Mouse (Mus musculus) gastrocnemius, adult 18-20 months (tissue): ENCODE measurements around the gene Slc39a11. TPM values are rescaled to one million over a fixed set of nuclear protein-coding genes. Genes with fewer than 3 reads are reported as not detected.

Experiments used
- DNase-seq: peaks from one replicate; pipeline ENCODE4 v3.0.0; 2021; ENCODE audit warnings: low spot score
- total RNA-seq, 2 experiments: library from RNA; stranded (reverse); gene quantifications; 2 replicates each; pipeline ENCODE4 v1.2.3; 2021

Gene Slc39a11
- total RNA-seq, 2 experiments from 2014 or later = 1.5 to 2.4 TPM

DNA sequence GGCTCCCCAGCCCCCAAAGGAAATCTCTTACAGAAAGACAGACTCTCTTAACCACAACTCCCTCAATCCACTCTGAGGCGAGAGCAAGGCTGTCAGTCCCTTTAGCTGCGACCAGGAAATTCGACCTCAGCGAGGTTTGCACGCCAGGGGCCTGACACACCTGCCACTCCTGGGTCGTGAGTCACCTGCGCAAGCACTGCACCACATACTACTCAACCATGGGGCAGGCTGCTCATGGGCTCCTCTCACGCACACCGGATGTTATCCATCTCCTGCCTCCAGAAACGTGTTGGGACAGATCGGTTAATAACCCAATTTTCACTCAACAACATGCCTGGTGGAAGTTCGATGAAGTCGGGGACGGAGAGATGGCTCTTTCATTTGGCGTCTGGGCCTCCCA, 451.3 kb downstream of the Slc39a11 start:
- DNase-seq = no peak

DNA sequence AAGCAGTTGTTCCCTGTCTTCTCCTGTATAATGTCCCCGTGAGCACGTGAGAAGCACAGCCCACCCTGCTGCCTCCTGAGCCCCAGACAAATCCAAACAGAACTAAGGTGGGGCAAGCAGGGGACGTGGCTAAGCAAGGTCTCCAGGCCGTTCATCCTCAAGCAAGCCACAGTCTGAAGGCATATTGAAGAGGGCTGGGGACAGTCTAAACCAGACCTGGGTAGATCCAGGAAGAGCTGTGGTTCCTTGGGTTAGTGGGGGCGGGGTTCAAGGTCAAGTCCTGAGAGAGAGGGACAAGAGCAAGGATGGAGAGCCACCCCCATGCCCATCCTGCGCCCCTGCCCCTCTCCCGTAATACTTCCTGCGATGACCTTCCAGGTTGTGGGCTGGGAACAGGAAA, 452.3 kb downstream of the Slc39a11 start:
- DNase-seq = no peak

DNA sequence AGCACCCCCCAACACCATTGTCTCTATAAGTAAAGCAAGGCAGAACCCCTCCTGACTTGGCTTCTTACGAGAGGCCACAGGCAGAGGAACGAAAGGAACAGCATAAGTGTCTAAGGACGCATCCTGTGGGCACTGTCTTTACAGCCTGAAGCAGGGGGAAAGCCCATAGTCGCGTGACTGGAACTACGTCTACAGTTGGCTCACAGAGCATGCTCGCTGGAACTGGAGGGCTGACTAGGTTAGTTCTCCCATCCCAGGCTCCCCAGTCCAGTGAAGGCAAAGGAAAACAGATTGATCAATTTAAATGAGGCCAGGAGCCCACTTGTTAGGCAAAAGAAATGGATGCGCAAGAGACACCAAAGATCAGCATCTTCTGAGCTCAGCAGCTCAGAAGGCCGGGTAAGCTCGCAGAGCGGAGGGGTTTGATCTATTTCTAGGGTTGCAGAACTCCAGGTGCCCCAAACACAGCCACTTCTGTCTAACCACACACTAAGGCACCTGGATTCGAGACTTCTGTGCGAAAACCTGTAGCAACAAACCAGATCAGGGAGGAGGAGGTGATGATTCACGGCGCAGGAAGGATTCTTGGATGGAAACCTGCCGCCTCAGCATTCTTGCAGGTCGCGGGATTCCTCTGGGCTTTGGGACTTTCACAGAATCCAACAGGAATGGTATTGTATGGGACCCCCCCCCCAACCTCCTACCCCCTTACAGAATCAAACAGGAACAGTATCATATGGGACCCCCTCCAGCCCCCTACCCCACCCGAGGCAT, 453.5 kb downstream of the Slc39a11 start:
- DNase-seq = no peak

Other genes starting within 250 kb of the Slc39a11 start
- gene Sstr2, start 30.7 kb downstream of the Slc39a11 start, total RNA-seq = not detected
- gene Cog1, start 910 bp downstream of the Slc39a11 start, total RNA-seq = 10 to 100 TPM; 19.9 to 21.8 TPM
- gene Fam104a, start 34.1 kb upstream of the Slc39a11 start, total RNA-seq = 10 to 100 TPM; 32.7 to 34.4 TPM
- gene D11Wsu47e, start 34.3 kb upstream of the Slc39a11 start, total RNA-seq = 1 to 10 TPM; 3.2 to 6.6 TPM
- not detected for gene Cpsf4l, start 59.9 kb upstream of the Slc39a11 start, total RNA-seq
- 1 to 10 TPM; 4.5 to 7.4 TPM for gene Cdc42ep4, start 101.8 kb upstream of the Slc39a11 start, total RNA-seq